Mouse (Mus musculus) midbrain, embryonic 16.5 days (tissue): ENCODE measurements around the gene Fignl1. TPM values are rescaled to one million over a fixed set of nuclear protein-coding genes. Genes with fewer than 3 reads are reported as not detected.
A peak's percentile ranks its signal among the peaks of the same experiment; 100 is the strongest.

Experiments
- ATAC-seq: fragments of 200-750 bp; cut with Nextera tagmentation; 2 replicates; pipeline ENCODE4 v1.8.0; 2017; ENCODE audit warnings: moderate TSS enrichment
- H3K27ac ChIP-seq: fragments of 300-500 bp; sonication (generic); 2 replicates; pipeline ENCODE4 v1.5.1; 2014; ENCODE audit warnings: mild to moderate bottlenecking, low read length, mixed read lengths
- H3K27me3 ChIP-seq: fragments of 300-500 bp; sonication (generic); 2 replicates; pipeline ENCODE4 v1.6.1; 2014; ENCODE audit warnings: low read depth, low read length, mixed read lengths; ENCODE audit not compliant: control insufficient read depth, insufficient read depth
- H3K36me3 ChIP-seq: fragments of 300-500 bp; sonication (generic); 2 replicates; pipeline ENCODE4 v1.6.1; 2014; ENCODE audit warnings: mild to moderate bottlenecking, low read length, moderate library complexity, mixed read lengths; ENCODE audit not compliant: control insufficient read depth, insufficient read depth
- H3K4me1 ChIP-seq: fragments of 300-500 bp; sonication (generic); 2 replicates; pipeline ENCODE4 v1.6.1; 2014; ENCODE audit warnings: mild to moderate bottlenecking, low read length, mixed read lengths; ENCODE audit not compliant: control insufficient read depth, insufficient read depth
- H3K4me2 ChIP-seq: fragments of 300-500 bp; sonication (generic); 2 replicates; pipeline ENCODE4 v1.6.1; 2014; ENCODE audit warnings: mild to moderate bottlenecking, low read length, mixed read lengths
- H3K4me3 ChIP-seq: fragments of 300-500 bp; sonication (generic); 2 replicates; pipeline ENCODE4 v1.5.1; 2014; ENCODE audit warnings: low read depth, mild to moderate bottlenecking, low read length, moderate library complexity, mixed read lengths
- H3K9ac ChIP-seq: fragments of 300-500 bp; sonication (generic); 2 replicates; pipeline ENCODE4 v1.6.1; 2014; ENCODE audit warnings: low read depth, low read length, mixed read lengths
- H3K9me3 ChIP-seq: fragments of 300-500 bp; sonication (generic); replicated peaks from 2 replicates; pipeline ENCODE4 v1.6.1; 2014; ENCODE audit warnings: mild to moderate bottlenecking, low read length, mixed read lengths; ENCODE audit not compliant: control insufficient read depth, poor library complexity, severe bottlenecking
- WGBS: fragments of 180-500 bp; shearing (Covaris S2); extraction: QIAGEN DNeasy Blood & Tissue Kit; methylation state at CpG from one replicate; pipeline ENCODE4 v1.1.7; 2014; 5-methylcytosine and 5-hydroxymethylcytosine counted together
- polyA plus RNA-seq: library from polyadenylated mRNA; unstranded; fragments of >200 nt; fragmentation: Nextera tagmentation; extraction: Ambion mirVana; gene quantifications from 2 replicates; pipeline ENCODE4 v1.2.1, GENCODE M21; 2015

Gene Fignl1
- polyA plus RNA-seq, 1 experiment from 2014 or later, result 7.1 TPM

- Histone ChIP-seq H3K4me1 (0 out of 2 replicates have a peak, but pooled peaks cover 2% of the 10 kb centered on the region), H3K27me3 (no peaks in the 10 kb centered on the region), H3K27ac (no peak overlapping the region), H3K36me3 (no peaks in the 10 kb centered on the region), H3K4me3 (no peak overlapping the region), H3K4me2 (no peak overlapping the region), H3K9me3 (no peaks in the 10 kb centered on the region), H3K9ac (no peak overlapping the region)
- WGBS, result 32% methylated on average over 6 of the region's 6 CpGs
- 0 out of 2 replicates have a peak, but pooled peaks have one; percentile 37 for ATAC-seq
Measured at GRCm38 (mm10) chr11:11828761-11829160, 20.0 kb upstream of the Fignl1 start.

- H3K9ac ChIP-seq, result no peak overlapping the region
- H3K36me3 ChIP-seq, result no peaks in the 10 kb centered on the region
- H3K9me3 ChIP-seq, result no peaks in the 10 kb centered on the region
- WGBS, result 32% methylated on average over 5 of the region's 5 CpGs
- H3K4me2 ChIP-seq, result no peak overlapping the region
- H3K27ac ChIP-seq, result no peak overlapping the region
- no peak for ATAC-seq
- H3K27me3 ChIP-seq, result no peaks in the 10 kb centered on the region
- 0 out of 2 replicates have a peak, but pooled peaks cover 2% of the 10 kb centered on the region for H3K4me1 ChIP-seq
- H3K4me3 ChIP-seq, result no peak overlapping the region
Measured at GRCm38 (mm10) chr11:11828251-11828650, 19.5 kb upstream of the Fignl1 start.

GRCm38 (mm10) chr11:11826475-11826874 lies 17.7 kb upstream of the Fignl1 start:
- Histone ChIP-seq H3K4me1 (peaks cover 17% of the 10 kb centered on the region), H3K4me2 (no peak overlapping the region), H3K27me3 (no peaks in the 10 kb centered on the region), H3K9me3 (no peaks in the 10 kb centered on the region), H3K9ac (no peak overlapping the region), H3K4me3 (no peak overlapping the region), H3K36me3 (no peaks in the 10 kb centered on the region), H3K27ac (no peak overlapping the region)
- no peak for ATAC-seq

- no peak for ATAC-seq
- Histone ChIP-seq H3K9me3 (no peaks in the 10 kb centered on the region), H3K27ac (no peak overlapping the region), H3K4me1 (peaks cover 20% of the 10 kb centered on the region), H3K4me3 (no peak overlapping the region), H3K9ac (no peak overlapping the region), H3K27me3 (no peaks in the 10 kb centered on the region), H3K4me2 (no peak overlapping the region), H3K36me3 (no peaks in the 10 kb centered on the region)
- 82% methylated on average over 6 of the region's 6 CpGs for WGBS
Measured at GRCm38 (mm10) chr11:11825670-11826069, 16.9 kb upstream of the Fignl1 start.

- ATAC-seq, result no peak
- no peaks in the 10 kb centered on the region for H3K27me3 ChIP-seq
- H3K4me3 ChIP-seq, result no peak overlapping the region
- no peak overlapping the region for H3K4me2 ChIP-seq
- H3K9ac ChIP-seq, result no peak overlapping the region
- WGBS, result 62% methylated on average over 2 of the region's 3 CpGs
- no peaks in the 10 kb centered on the region for H3K9me3 ChIP-seq
- no peak overlapping the region for H3K27ac ChIP-seq
- H3K36me3 ChIP-seq, result no peaks in the 10 kb centered on the region
- peaks cover 20% of the 10 kb centered on the region for H3K4me1 ChIP-seq
Measured at GRCm38 (mm10) chr11:11824970-11825635, 16.3 kb upstream of the Fignl1 start.

GRCm38 (mm10) chr11:11823980-11824911 lies 15.5 kb upstream of the Fignl1 start:
- ATAC-seq, result no peak
- Histone ChIP-seq H3K9ac (no peak overlapping the region), H3K36me3 (no peaks in the 10 kb centered on the region), H3K27ac (no peak overlapping the region), H3K4me2 (no peak overlapping the region), H3K27me3 (no peaks in the 10 kb centered on the region), H3K4me3 (no peak overlapping the region), H3K9me3 (no peaks in the 10 kb centered on the region), H3K4me1 (peaks cover 20% of the 10 kb centered on the region)
- 25% methylated on average over 12 of the region's 12 CpGs for WGBS

GRCm38 (mm10) chr11:11822181-11823095 lies 13.7 kb upstream of the Fignl1 start:
- no peaks in the 10 kb centered on the region for H3K36me3 ChIP-seq
- H3K4me1 ChIP-seq, result peaks cover 20% of the 10 kb centered on the region
- peak overlapping the region; percentile 21; the same call in 1 of the 2 replicates for H3K4me3 ChIP-seq
- H3K27me3 ChIP-seq, result no peaks in the 10 kb centered on the region
- peak overlapping the region; percentile 37 for H3K9ac ChIP-seq
- peak; percentile 25; the same call in 1 of the 2 replicates for ATAC-seq
- H3K27ac ChIP-seq, result peak overlapping the region; percentile 80
- 8% methylated on average over 20 of the region's 20 CpGs for WGBS
- no peaks in the 10 kb centered on the region for H3K9me3 ChIP-seq
- H3K4me2 ChIP-seq, result peak overlapping the region; percentile 51

- peaks cover 20% of the 10 kb centered on the region for H3K4me1 ChIP-seq
- H3K4me2 ChIP-seq, result peak overlapping the region; percentile 51
- peak overlapping the region; percentile 80 for H3K27ac ChIP-seq
- H3K36me3 ChIP-seq, result no peaks in the 10 kb centered on the region
- peak overlapping the region; percentile 21 for H3K4me3 ChIP-seq
- no peaks in the 10 kb centered on the region for H3K9me3 ChIP-seq
- H3K9ac ChIP-seq, result peak overlapping the region; percentile 37
- peak; percentile 81 for ATAC-seq
- H3K27me3 ChIP-seq, result no peaks in the 10 kb centered on the region
- WGBS, result 5% methylated on average over 14 of the region's 16 CpGs
Measured at GRCm38 (mm10) chr11:11821387-11821975, 12.7 kb upstream of the Fignl1 start.
